Mouse (Mus musculus): ENCODE data around the gene Nebl.

The Nebl gene

DNA sequence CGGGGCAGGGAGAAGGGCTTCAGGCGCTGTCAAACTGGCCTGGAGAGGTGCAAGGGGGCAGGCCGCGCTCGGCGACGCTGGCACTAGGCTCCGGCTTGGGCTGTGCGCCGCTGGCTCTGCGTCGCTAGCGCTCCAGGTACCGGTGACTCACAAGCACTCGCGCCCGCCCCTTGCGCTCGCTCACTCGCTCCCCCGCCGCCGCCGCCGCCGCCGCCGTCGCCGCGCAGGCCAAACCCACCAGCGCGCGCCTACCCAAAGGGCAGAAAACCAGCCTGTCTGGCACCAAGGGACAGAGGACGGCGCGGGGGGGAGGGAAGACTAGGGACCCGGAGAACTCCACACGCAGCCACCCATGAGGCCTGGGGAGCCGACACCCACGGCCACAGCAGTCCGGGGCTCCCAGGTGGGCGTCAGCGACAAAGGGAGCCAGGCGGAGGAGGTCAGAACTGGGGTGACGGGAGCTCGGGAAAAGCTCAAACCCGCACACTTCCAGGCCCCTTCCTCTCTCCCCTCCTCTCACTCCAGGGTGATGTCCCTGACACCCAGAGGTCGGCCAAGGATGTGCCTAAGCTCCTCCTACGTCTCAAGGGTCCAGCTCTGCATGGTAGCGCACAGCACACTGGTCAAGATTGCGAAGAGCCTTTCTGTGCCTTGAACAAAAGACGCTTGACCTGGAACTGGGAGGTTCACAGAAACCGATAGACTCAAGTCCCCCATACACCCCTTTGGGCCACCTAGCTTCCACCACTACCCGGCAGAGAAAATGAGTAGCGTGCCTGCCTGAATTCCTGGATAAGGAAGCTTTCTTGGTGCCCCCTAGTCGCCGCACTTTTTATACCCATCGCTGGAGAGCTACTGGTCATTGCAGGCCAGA lies at the start of gene Nebl:
Nebl (minus strand) TSS at position 508 of the 874 bp plus-strand sequence.
- peak; percentile 72 for DNase-seq (ENCODE audit: extremely low spot score)

DNA sequence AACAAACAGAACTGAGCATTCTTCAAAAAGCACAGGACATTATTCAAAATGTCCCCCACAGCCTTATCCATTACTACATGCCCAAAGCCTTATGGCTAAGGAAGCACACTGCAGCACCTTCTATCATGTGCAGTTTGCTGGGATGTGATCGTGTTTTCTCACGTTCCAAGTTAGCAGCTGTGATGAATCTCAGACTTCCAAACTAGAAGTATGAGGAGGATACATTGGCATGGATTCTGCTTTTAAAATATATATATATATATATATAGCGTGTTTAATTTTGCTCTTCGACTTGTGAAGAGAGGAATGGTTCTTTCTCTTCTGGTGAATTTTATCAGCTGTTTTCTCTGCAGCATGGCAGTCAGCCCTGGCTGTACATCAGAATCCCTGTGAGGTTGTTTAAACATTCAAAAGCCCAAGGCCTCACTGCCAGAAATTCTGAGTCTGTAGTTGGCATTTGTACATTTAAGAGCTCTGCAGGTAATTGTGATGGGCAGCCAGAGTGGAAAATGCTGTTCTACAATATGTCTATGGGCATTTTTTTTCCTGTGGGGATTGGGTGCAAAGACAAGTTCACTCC lies 39.1 kb upstream of the Nebl start:
- DNase-seq (ENCODE audit: extremely low spot score), result no peak

DNA sequence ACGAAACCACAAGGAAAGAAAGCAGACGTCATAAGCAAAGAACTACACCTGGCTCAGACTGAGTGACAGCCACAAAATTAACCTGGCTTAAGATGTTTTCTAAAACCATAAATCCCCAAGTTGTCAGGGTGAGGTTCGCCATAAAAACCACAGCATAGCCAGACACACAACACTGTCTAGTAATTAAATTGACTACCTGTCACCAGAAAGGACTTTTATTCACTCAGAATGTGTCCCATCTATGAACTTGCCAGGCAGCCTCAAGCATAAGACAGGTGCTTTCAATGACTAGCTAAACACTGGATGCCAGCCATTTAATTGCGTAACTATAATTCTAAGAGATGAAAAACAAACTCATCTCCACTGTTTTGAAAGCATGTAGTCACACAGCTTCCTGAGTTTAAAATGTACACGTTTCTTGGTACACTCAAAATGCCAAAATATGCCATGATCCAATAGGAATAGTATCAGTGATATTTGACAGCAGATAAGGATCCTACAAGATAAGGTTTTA lies 38.0 kb upstream of the Nebl start:
- no peak for DNase-seq (ENCODE audit: extremely low spot score)

DNA sequence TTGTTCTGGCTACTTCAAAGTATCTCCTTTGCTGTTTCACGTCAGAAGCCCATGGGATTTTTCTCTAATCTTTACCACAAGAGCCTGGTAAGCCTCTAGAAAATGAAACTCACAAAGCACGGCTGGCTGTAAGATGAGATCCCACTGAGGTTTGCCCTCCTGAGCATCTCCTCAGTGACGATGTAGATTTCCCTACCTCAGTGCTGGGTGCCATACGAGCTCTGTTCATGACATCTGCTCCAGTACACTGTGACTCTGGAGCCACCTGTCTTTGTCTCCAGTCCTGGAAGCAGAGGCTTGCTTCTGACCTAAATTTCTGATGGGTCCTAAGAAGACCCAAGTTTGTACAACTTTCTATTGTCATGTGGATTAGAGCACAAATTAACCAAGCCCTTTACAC lies 25.0 kb upstream of the Nebl start:
- DNase-seq (ENCODE audit: extremely low spot score), result no peak

DNA sequence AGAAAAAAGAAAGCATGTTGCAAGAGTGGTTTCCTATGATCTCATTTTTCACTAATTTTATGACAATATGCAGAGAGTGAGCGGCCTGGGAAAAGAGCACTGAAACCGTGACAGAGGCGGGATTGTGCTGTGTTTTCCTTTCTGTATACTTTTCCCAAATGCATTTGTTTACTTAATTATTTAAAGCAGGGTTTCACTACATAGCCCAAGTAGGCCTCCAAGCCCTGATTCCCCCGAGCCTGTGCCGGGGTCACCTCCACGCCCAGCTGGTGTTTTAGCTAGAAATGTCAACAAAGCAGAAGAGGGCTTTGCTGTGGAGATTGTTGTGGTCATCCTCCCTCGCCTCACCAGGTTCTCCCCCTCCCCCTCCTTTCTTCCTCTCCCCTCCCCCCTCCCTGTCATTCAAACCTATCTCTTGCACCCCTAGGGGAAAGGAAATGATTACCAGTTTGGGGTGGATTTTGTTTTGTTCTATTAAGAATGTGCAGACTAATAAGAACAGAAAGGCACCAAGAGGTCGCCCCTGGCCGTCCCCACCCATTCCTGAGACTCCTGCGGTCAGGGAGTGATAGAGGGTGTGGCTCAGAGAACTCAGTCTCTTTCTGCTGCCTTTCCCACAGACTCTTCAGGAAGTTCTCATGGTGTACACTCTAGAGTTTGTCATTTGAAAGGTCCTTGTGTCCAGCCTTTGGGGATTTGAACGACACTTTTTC lies 10.9 kb upstream of the Nebl start:
- DNase-seq (ENCODE audit: extremely low spot score), result peak; percentile 44

DNA sequence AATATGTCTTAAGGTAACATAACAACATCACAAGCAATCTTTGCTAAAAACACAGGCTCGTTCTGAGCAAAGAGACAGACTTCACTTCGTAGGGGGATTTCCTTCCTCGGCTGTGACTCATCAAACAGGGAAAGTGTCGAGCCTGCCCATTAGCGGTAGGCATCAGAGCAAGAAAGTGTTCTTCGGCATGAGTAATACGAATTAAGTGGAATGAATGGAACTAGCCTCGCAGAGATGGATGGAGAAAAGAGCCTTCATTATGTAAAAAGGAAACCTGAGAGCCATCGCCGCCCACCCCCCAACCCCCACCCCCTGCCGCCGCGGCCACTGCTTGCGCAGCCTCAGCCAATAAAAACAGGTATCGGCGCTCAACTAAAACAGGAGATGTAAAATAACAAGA lies 10.3 kb upstream of the Nebl start:
- DNase-seq (ENCODE audit: extremely low spot score), result peak; percentile 72

DNA sequence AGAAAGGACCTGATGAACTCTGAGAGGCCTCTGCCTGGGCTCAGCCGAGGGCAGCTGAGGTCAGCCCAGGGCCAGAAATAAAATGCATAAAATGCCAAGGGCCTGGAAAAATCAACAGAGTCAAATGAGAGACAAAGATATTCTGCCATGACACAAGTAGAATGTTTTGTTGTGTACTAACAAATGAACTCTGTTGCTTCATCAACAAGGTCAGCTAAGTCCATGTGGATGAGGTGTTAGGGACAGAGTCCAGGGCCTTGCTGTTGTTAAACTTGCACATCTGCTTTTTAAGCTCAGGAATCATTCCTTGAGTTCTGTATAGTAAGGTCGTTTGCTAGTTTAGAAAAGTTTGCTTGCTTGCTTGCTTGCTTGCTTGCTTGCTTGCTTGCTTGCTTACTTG lies 9.2 kb upstream of the Nebl start:
- DNase-seq (ENCODE audit: extremely low spot score), result no peak

DNA sequence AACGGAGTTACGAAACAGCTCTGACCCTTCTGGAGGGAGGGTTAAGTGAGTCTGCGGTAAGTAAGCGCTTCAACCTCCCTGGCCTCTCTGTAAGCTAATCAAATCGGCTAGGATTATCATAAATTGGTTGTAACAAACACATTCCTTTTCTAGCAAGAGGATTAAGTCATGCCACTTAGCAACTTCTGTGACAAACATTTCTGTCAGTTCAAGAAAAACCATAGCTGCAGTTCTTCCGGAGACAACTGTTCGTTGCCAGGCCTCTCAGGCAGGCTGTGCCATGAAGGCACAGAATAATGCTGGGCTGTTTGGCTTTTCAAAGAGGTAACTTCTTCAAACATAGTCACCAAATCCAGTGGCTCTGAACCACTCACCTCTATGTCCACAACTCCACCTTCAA lies 946 bp upstream of the Nebl start:
- DNase-seq (ENCODE audit: extremely low spot score), result no peak

DNA sequence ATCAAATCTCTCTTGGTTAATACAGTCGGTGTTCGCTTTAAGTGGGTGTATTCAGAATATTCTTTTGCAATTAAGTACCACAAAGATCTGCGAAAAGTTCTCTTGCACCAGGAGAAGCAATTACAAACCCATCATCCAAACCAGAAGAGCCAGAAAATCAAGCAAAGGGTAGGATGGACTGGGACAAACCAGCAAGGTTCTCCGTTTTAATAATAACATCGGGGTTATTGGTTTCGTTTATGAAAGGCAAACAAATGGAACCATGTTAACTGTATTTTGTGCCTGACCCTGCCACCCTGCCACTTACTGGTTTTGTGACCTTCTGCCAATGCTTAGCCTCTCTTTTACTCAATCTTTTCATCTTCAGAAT lies 552 bp upstream of the Nebl start:
- DNase-seq (ENCODE audit: extremely low spot score), result no peak

DNA sequence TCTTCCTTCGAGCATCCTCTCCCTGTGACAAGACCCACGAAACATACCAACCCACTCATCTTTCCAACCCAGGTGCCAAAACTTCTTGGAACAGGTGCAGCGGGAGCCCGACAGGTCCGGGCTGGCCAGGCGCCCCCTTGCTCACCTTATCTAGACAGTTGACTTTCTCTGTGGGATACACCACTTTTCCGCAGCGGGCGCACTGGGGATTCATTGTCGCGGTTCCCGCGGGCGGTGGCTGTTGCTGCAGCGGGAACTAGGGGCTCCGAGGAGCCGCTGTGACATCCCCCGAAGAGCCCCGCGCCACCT lies 662 bp downstream of the Nebl start:
- no peak for DNase-seq (ENCODE audit: extremely low spot score)

DNA sequence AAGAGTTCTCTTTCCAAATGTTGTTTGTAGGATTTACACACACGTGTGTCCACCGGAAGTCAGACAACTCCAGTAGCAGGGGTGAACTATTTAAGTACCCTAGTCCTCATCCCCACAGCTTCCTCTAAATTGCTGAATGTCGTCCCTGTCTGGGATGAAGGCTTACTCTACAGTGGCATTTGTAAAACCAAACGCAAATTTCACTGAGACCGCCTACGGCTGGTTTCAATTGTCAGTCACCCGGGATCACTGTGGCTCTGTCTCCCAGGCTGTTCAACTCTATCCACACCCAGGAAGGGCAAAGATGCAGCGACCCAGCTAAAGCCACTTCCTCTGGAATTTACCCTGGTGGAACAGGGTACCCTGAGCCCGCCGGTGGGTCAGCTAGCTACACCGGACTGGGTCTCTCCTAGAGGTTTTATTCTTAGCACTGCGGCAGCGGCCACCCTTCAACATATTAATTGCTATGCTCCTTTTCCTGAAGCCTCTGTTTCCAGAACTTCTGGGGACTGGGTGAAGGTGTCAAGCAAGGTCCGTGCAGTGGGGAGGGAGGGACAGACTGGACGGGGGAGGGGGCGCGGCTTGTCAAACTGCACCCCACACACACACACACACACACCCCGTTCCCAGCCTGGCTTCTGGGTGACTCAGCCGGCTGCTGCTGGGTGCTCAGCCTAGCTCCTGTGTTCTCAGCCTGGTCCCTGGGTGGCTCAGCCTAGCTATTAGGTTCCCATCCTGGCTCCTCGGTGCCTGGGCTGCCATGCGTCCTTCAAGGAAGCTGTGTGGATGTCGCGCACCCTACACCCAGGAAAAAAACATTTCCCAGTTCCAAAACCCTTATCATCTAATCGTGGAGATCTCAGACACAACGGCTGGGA lies 1.3 kb downstream of the Nebl start:
- DNase-seq (ENCODE audit: extremely low spot score), result peak; percentile 16

DNA sequence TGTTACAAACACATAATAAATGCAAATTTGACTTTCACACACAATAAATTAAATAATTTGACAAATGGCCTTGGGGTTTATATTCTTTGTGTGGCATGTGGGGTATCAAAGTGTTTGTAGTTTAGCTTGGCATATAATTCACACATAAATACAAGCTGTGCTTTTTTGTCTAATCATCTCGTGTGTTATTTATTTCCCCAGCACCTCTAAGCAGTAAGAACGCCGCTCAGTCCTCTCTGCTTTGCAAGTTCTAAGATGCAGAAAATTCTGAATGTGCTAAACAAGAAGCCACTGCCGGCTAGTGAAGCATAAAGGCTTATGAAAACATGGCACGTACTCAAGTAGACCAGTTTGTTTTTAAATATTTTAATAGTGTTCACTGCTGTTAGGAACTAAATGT lies 6.9 kb downstream of the Nebl start:
- no peak for DNase-seq (ENCODE audit: extremely low spot score)

DNA sequence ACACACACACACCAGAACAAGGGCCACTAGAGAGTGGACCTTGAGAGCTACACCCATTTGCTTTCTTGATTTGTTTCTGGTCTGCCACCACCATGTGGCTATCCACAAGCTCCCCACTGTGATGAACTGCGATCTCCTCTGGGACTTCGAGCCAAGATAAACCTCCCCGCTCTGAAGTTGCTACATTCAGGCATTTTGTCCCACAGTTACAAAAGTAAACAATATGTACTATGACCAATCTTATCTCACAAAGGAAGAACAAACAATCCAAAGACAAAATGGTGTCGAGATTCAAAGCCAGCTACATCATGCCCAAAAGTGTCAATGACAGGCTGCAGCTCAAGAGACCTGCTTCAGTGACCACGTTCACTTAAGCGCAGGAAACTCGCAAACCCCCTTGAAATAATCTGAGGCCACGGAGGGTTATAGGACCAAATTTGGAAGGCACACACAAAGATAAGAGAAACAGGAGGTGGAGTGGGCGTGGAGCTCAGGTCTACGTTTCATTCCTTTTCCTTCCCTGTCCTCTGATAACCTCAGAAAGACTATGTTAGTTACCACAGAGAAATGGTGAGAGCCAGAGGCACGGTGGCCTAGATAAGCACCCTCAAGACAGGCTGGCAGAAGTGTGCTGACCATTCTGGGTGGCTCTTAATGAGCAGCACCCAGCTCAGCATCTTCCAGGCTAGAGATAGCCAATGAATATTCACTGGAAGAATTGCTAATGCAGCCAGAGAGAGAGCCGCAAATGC lies 7.8 kb downstream of the Nebl start:
- no peak for DNase-seq (ENCODE audit: extremely low spot score)

DNA sequence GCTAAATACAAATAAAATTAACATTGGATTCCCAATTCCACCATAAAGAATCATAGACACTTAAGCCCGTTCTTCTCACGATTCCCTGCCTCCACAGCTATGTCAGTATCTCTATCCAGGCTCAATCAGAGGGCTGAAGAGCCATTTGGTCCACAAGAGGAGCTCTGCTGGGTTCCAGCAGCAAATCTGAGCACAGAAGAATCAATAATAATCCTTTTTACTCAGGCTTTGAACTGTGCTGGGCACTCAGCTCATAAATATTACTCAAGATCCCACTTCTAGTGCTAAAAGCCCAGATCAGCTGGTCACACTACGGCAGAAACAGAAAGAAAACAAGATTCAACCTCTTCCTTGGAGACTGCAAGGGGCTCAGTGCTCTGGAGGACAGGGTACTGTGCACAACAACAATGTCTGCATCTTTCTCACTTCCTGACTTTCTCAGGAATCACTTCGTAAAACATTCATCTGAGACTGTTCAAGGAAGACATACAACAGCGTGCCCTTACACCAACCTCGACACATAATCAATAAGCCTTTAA lies 10.0 kb downstream of the Nebl start:
- DNase-seq (ENCODE audit: extremely low spot score), result no peak

DNA sequence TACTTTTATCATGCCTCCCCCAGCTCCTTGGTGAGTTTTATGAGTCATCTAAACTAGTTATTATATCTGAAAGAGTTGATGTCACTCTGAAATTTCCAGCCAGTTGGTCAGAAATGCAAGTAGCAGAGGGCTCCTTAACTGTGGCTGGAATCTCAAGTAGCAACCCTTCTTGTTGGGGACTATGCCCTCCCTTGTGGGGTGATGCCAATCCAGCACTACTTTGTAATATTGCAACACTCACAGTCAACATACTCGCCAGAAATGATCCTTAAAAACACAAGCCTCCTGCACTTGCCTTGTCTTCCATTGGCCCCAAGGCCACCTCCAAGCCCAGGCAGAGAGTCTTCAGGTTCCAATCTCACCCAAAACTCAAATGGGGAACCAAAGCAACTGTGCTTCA lies 13.0 kb downstream of the Nebl start:
- no peak for DNase-seq (ENCODE audit: extremely low spot score)

DNA sequence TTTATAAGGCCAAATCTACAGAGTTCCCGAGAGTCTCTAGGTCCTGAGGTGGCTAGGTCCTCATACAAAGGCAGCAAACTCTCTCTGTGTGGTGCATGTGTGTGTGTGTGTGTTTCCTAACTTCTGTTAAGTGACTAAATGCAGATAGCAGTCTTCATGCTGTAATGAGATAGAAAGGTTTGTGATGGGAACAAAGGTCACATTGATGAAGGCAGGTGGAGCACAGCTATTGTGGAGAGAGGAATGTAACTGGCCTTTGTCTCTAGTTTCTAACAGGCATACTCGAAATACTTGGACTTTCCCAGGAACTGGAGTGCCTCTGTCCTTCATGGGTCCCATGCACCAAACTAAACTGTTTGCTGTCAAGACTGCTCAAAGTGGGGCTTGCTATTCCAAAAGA lies 14.1 kb downstream of the Nebl start:
- DNase-seq (ENCODE audit: extremely low spot score), result no peak

DNA sequence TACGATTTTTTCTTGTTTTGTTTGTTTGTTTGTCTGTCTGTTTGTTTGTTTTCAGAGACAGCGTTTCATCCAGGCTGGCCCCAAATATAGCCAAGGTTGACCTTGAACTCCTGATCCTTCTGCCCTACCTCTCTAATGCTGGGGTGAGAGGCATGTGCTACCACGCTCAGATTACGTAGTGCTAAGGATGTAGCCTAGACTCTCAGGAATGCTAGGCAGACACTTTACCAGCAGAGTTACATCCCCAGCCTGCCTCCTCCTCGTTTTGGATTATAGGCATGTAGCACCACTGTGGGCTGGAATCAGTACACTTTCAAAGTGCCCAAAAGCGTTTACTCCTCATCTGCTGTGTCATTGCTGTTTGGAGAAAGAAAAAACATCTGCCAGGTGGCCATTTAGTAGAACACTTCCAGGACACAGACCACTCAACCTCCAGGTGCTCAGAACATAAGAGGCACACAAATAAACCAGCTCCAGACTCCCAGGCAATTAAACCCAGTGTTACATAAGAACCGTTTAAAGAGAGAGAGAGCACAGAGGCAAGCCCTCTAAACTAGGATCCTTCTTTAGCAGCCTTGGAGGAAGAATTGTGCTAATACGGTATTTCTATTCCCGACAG lies 16.0 kb downstream of the Nebl start:
- no peak for DNase-seq (ENCODE audit: extremely low spot score)

DNA sequence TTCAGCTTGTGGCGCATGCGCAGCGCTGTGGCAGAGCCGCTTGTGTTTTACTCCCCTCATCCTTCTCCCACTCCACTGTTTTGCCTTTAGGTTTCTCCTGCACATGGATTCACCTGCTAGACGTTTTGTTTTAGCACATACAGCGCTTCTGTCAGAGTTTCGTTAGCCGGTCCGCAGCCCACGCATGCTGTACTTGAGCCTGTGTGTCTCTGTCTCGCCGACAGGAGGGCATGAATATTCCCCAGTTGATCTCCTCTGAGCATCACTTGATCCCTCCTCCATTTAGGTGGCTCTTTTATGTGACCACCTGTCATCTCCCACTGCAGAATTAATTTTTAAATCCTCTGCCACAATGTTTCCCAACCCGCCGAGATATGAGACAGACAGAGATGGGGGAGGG lies 16.6 kb downstream of the Nebl start:
- DNase-seq (ENCODE audit: extremely low spot score), result no peak

DNA sequence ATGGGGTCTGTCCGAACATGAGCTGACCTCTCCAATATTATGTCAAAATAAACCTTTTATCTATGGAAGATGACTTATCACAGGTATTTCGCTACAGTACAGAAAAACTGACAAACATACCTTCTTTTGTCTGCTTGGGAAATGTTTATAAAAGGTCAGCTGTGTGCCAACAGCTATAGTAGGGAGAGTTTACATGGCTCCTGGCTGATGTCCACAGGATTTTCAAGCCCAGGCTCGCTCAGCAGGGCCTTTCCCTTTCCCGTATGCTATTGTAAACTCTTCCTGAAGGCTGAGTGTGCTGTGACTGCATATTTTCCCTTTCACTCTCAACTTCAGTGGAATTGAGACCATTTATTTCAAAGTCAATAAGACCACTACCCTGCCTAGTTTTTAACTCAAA lies 17.1 kb downstream of the Nebl start:
- no peak for DNase-seq (ENCODE audit: extremely low spot score)

DNA sequence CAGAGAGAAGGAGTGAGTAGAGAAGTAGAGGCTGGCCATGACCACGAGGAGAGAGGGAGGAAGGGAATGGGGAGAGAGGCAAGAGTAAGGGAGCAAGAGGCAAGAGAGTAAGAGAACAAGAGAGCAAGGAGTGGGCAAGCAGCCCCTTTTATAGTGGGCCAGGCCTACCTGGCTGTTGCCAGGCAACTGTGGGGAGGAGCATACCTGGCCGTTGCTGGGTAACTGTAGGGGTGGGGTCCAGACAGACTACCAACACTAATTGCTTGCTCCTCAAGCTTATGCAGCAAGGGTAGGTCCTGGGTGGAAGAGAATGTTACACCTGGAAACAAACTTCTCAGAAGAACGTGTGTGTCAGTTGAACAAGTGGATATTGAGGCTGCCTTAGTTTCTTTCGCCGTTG lies 20.0 kb downstream of the Nebl start:
- DNase-seq (ENCODE audit: extremely low spot score), result no peak

DNA sequence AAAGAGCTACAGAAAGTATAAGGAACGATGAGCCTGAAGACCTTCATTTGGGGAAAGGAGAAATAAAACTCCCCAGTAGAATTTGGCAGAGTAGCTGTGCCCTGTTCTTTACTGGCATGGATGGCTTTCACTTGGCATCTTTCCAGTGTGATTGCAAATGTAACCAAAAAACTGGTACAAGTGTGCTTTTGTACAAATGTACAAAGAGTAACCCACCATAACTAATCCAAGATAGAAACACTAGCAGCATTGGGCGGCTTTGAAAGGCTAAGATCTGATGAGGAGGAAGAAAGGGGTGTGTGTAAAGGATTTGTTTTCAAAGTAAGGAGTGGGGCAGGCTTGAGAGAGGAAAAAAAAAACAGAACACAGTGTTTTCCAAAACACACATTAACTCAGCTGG lies 21.2 kb downstream of the Nebl start:
- DNase-seq (ENCODE audit: extremely low spot score), result no peak
